Mouse (Mus musculus): ENCODE measurements around the gene Sdf2l1. TPM values are rescaled to one million over a fixed set of nuclear protein-coding genes. Genes with fewer than 3 reads are reported as not detected.

Gene Sdf2l1
- 60.3 and 69.8 TPM in 2 replicates for polyA plus RNA-seq (2012; rRNA removed)

GRCm38 (mm10) chr16:17132089-17132905 lies at the start of gene Sdf2l1:
Sdf2l1 (minus strand) TSS chr16:17132383.
- DNase-seq, result peak; percentile 96
- H3K27ac ChIP-seq (ENCODE audit: control insufficient read depth, insufficient read depth, low read length), result no peak within 1 kb of the TSS
- WGBS, result under 1% methylated on average over 47 of the region's 47 CpGs
- H3K27me3 ChIP-seq (ENCODE audit: control insufficient read depth, insufficient read depth, low read length), result no peaks in the 10 kb centered on the region
- H3K4me3 ChIP-seq (ENCODE audit: control insufficient read depth, insufficient read depth, low read length), result peak within 1 kb of the TSS; percentile 65
- TF ChIP-seq POLR2A (IDR thresholded peaks at IDR 0.05; ENCODE audit: control insufficient read depth, extremely low read depth, insufficient read depth, low read length, poor library complexity) (peak; percentile 69; the same call in 1 of the 2 replicates), CTCF (IDR thresholded peaks at IDR 0.05; ENCODE audit: borderline replicate concordance, control insufficient read depth, extremely low read depth, insufficient read depth, low read length, poor library complexity) (peak; percentile 89)
- H3K36me3 ChIP-seq (ENCODE audit: control insufficient read depth, insufficient read depth, low read length), result no peaks in the 10 kb centered on the region
- H3K4me1 ChIP-seq (replicated peaks; ENCODE audit: control insufficient read depth, insufficient read depth, low read length), result peaks cover 7% of the 10 kb centered on the region; the same call in 1 of the 2 replicates

GRCm38 (mm10) chr16:17181382-17181781 lies 49.2 kb upstream of the Sdf2l1 start:
- no peak overlapping the region for H3K4me3 ChIP-seq (ENCODE audit: control insufficient read depth, insufficient read depth, low read length)
- H3K36me3 ChIP-seq (ENCODE audit: control insufficient read depth, insufficient read depth, low read length), result peaks cover 4% of the 10 kb centered on the region; the same call in 1 of the 2 replicates
- DNase-seq, result no peak
- H3K27ac ChIP-seq (ENCODE audit: control insufficient read depth, insufficient read depth, low read length), result no peak overlapping the region
- no peaks in the 10 kb centered on the region for H3K4me1 ChIP-seq (replicated peaks; ENCODE audit: control insufficient read depth, insufficient read depth, low read length)
- no peaks in the 10 kb centered on the region for H3K27me3 ChIP-seq (ENCODE audit: control insufficient read depth, insufficient read depth, low read length)
- WGBS, result 72% methylated on average over 4 of the region's 4 CpGs
- TF ChIP-seq POLR2A (IDR thresholded peaks at IDR 0.05; ENCODE audit: control insufficient read depth, extremely low read depth, insufficient read depth, low read length, poor library complexity), result no peak
- TF ChIP-seq CTCF (IDR thresholded peaks at IDR 0.05; ENCODE audit: borderline replicate concordance, control insufficient read depth, extremely low read depth, insufficient read depth, low read length, poor library complexity), result no peak

- 81% methylated on average over 3 of the region's 3 CpGs for WGBS
- H3K27me3 ChIP-seq (ENCODE audit: control insufficient read depth, insufficient read depth, low read length), result no peaks in the 10 kb centered on the region
Observed at GRCm38 (mm10) chr16:17179706-17180105, 47.5 kb upstream of the Sdf2l1 start.

GRCm38 (mm10) chr16:17177623-17178170 lies 45.5 kb upstream of the Sdf2l1 start:
- no peak overlapping the region for H3K27ac ChIP-seq (ENCODE audit: control insufficient read depth, insufficient read depth, low read length)
- TF ChIP-seq CTCF (IDR thresholded peaks at IDR 0.05; ENCODE audit: borderline replicate concordance, control insufficient read depth, extremely low read depth, insufficient read depth, low read length, poor library complexity) (no peak), POLR2A (IDR thresholded peaks at IDR 0.05; ENCODE audit: control insufficient read depth, extremely low read depth, insufficient read depth, low read length, poor library complexity) (no peak)
- DNase-seq, result no peak
- no peak overlapping the region for H3K4me3 ChIP-seq (ENCODE audit: control insufficient read depth, insufficient read depth, low read length)
- H3K36me3 ChIP-seq (ENCODE audit: control insufficient read depth, insufficient read depth, low read length), result peaks cover 19% of the 10 kb centered on the region
- H3K4me1 ChIP-seq (replicated peaks; ENCODE audit: control insufficient read depth, insufficient read depth, low read length), result no peaks in the 10 kb centered on the region
- 100% methylated on average over 1 of the region's 1 CpGs for WGBS
- no peaks in the 10 kb centered on the region for H3K27me3 ChIP-seq (ENCODE audit: control insufficient read depth, insufficient read depth, low read length)

More at GRCm38 (mm10) chr16:17179706-17180105, 47.5 kb upstream of the Sdf2l1 start:
- TF ChIP-seq POLR2A (IDR thresholded peaks at IDR 0.05; ENCODE audit: control insufficient read depth, extremely low read depth, insufficient read depth, low read length, poor library complexity), result no peak
- no peak for TF ChIP-seq CTCF (IDR thresholded peaks at IDR 0.05; ENCODE audit: borderline replicate concordance, control insufficient read depth, extremely low read depth, insufficient read depth, low read length, poor library complexity)
- no peak overlapping the region for H3K4me3 ChIP-seq (ENCODE audit: control insufficient read depth, insufficient read depth, low read length)
- no peak for DNase-seq
- no peaks in the 10 kb centered on the region for H3K4me1 ChIP-seq (replicated peaks; ENCODE audit: control insufficient read depth, insufficient read depth, low read length)
- peaks cover 1% of the 10 kb centered on the region for H3K36me3 ChIP-seq (ENCODE audit: control insufficient read depth, insufficient read depth, low read length)
- no peak overlapping the region for H3K27ac ChIP-seq (ENCODE audit: control insufficient read depth, insufficient read depth, low read length)

- TF ChIP-seq POLR2A (IDR thresholded peaks at IDR 0.05; ENCODE audit: control insufficient read depth, extremely low read depth, insufficient read depth, low read length, poor library complexity), result no peak
- TF ChIP-seq CTCF (IDR thresholded peaks at IDR 0.05; ENCODE audit: borderline replicate concordance, control insufficient read depth, extremely low read depth, insufficient read depth, low read length, poor library complexity), result no peak
- Histone ChIP-seq H3K27me3 (ENCODE audit: control insufficient read depth, insufficient read depth, low read length) (no peaks in the 10 kb centered on the region), H3K4me3 (ENCODE audit: control insufficient read depth, insufficient read depth, low read length) (no peak overlapping the region), H3K27ac (ENCODE audit: control insufficient read depth, insufficient read depth, low read length) (no peak overlapping the region), H3K4me1 (replicated peaks; ENCODE audit: control insufficient read depth, insufficient read depth, low read length) (no peaks in the 10 kb centered on the region), H3K36me3 (ENCODE audit: control insufficient read depth, insufficient read depth, low read length) (peaks cover 34% of the 10 kb centered on the region)
- WGBS, result 85% methylated on average over 2 of the region's 2 CpGs
- no peak for DNase-seq
Observed at GRCm38 (mm10) chr16:17175765-17176164, 43.6 kb upstream of the Sdf2l1 start.

- Histone ChIP-seq H3K27ac (ENCODE audit: control insufficient read depth, insufficient read depth, low read length) (no peak overlapping the region), H3K4me1 (replicated peaks; ENCODE audit: control insufficient read depth, insufficient read depth, low read length) (no peaks in the 10 kb centered on the region), H3K36me3 (ENCODE audit: control insufficient read depth, insufficient read depth, low read length) (peaks cover 36% of the 10 kb centered on the region), H3K4me3 (ENCODE audit: control insufficient read depth, insufficient read depth, low read length) (no peak overlapping the region), H3K27me3 (ENCODE audit: control insufficient read depth, insufficient read depth, low read length) (no peaks in the 10 kb centered on the region)
- no peak for DNase-seq
- WGBS, result 94% methylated on average over 5 of the region's 5 CpGs
- TF ChIP-seq CTCF (IDR thresholded peaks at IDR 0.05; ENCODE audit: borderline replicate concordance, control insufficient read depth, extremely low read depth, insufficient read depth, low read length, poor library complexity), result no peak
- TF ChIP-seq POLR2A (IDR thresholded peaks at IDR 0.05; ENCODE audit: control insufficient read depth, extremely low read depth, insufficient read depth, low read length, poor library complexity), result no peak
Observed at GRCm38 (mm10) chr16:17168049-17168448, 35.9 kb upstream of the Sdf2l1 start.

All from thymus, adult 2 months (tissue).